Mouse (Mus musculus): Measurements from ENCODE around the gene Lama5.

The Lama5 gene

GRCm38 (mm10) chr2:180133231-180133630, 92.4 kb downstream of the Lama5 start:
- no peak for DNase-seq

GRCm38 (mm10) chr2:180127675-180128074, 98.0 kb downstream of the Lama5 start:
- no peak for DNase-seq
